Mouse (Mus musculus) CH12.LX (cell line): Measurements from ENCODE around the gene Gm26657.

ENCODE experiments used
- CTCF ChIP-seq, 2 experiments: IDR thresholded peaks in 1 of 2; conservative IDR thresholded peaks in 1 of 2; 2 replicates each; pipeline ENCODE4 v1.5.1; 2011 to 2012; ENCODE audit warnings: low read depth in 2 of 2, low read length in 2 of 2, improper control_type of control experiment in 1 of 2, inconsistent platforms in 1 of 2, mild to moderate bottlenecking in 1 of 2, moderate library complexity in 1 of 2
- MAX ChIP-seq: IDR thresholded peaks from 2 replicates; pipeline ENCODE4 v1.6.1; 2011; ENCODE audit warnings: low read length, improper control_type of control experiment
- MAZ ChIP-seq: IDR thresholded peaks from 2 replicates; pipeline ENCODE4 v1.6.1; 2012; ENCODE audit warnings: low read depth, mild to moderate bottlenecking, inconsistent platforms, low read length, improper control_type of control experiment, moderate library complexity
- MXI1 ChIP-seq: IDR thresholded peaks from 2 replicates; pipeline ENCODE4 v1.6.1; 2011; ENCODE audit warnings: mild to moderate bottlenecking, low read depth, low read length, improper control_type of control experiment
- PAX5 ChIP-seq: IDR thresholded peaks from 2 replicates; pipeline ENCODE4 v1.6.1; 2012; ENCODE audit warnings: low read length, inconsistent platforms, mixed read lengths
- POLR2A ChIP-seq: IDR thresholded peaks from 2 replicates; pipeline ENCODE4 v1.6.1; 2011; ENCODE audit warnings: low read depth, mild to moderate bottlenecking, improper control_type of control experiment, low read length
- ZC3H11A ChIP-seq: IDR thresholded peaks from 2 replicates; pipeline ENCODE4 v1.6.1; 2012; ENCODE audit warnings: low read depth, mild to moderate bottlenecking, inconsistent platforms, low read length, improper control_type of control experiment
- ZKSCAN1 ChIP-seq: IDR thresholded peaks from 2 replicates; pipeline ENCODE4 v1.6.1; 2012; ENCODE audit warnings: low read depth, inconsistent platforms, low read length, improper control_type of control experiment, borderline replicate concordance
- ZMIZ1 ChIP-seq: IDR thresholded peaks from 2 replicates; pipeline ENCODE4 v1.6.1; 2012; ENCODE audit warnings: low read depth, mild to moderate bottlenecking, inconsistent platforms, low read length, improper control_type of control experiment

DNA sequence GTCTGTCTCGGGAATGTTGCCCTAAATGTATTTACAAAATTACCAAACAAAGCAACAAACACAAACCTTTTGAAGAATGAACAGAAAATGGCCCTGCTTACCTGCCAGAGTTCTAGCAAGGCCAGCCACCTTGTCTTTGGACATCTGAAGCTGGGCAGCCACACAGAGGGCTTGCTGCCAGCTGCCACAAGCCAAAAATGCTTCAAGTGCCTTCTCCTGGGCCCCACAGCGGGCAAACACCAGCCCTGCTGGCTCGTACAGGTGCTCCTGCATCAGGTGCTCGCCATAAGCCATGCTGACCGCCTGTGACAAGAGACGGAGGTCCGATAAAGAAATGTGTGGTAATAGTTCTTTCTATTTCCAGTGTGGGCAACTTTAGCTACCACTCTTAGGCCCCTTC, 29.0 kb downstream of the Gm26657 start:
- TF ChIP-seq CTCF (conservative IDR thresholded peaks at IDR 0.05 in 1 of 2, IDR thresholded peaks at IDR 0.05 in 1 of 2; ENCODE audit: low read depth in 2 of 2, low read length in 2 of 2) (no peak), ZMIZ1 (no peak), ZC3H11A (no peak), MAZ (no peak), MXI1 (no peak), PAX5 (no peak), MAX (no peak), ZKSCAN1 (no peak), POLR2A (no peak)
